Mouse (Mus musculus) lung, postnatal 14 days (tissue): ENCODE measurements around the gene Pcp4l1.
"Not testable (repeated sequence)": the region's sequence is repeated elsewhere in the genome, so short reads cannot be mapped to it uniquely, and the experiment has no call there.

Experiments used
- DNase-seq: peaks from one replicate; pipeline ENCODE4 v3.0.0; 2021

The Pcp4l1 gene

GRCm38 (mm10) chr1:171187851-171188700 is 8.0 kb downstream of the Pcp4l1 start:
- no peak for DNase-seq

DNA sequence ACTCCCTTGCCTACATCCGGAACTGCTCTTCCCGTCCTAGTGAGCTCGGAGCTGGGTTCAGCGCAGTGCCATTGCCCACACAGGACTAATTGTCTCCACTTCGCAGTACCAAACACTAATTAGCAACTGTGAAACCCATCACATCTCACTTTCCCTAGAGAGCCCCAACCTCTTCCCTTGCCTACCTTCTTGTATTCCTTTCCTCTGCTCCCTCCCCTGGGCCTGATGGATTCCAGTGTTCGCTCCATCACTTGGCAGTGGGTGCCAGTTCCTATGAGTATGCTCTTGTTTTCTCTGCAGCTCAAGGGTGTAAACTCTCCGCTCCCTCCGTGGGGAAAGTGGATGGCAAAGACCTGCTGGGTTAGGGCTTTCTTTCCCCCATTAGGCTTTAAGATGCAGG is 10.4 kb downstream of the Pcp4l1 start:
- no peak for DNase-seq

DNA sequence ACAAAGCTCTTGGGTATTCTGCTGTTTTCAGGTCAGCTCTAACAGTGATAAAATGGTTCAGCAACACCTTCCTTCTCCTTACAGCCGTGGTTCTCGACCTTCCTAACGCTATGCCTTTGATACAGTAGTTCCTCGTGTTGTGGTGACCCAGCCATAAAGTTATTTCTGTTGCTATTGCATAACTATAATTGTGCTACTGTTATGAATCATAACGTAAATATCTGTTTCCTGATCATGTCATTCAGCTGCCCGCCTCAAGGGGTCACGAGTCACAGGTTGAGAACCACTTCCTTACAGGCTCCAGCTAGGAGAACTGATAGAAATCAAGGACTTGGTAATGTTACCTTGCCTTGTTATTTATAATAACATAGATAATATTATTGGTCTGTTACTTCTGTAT is 11.8 kb downstream of the Pcp4l1 start:
- DNase-seq, result peak; percentile 66

DNA sequence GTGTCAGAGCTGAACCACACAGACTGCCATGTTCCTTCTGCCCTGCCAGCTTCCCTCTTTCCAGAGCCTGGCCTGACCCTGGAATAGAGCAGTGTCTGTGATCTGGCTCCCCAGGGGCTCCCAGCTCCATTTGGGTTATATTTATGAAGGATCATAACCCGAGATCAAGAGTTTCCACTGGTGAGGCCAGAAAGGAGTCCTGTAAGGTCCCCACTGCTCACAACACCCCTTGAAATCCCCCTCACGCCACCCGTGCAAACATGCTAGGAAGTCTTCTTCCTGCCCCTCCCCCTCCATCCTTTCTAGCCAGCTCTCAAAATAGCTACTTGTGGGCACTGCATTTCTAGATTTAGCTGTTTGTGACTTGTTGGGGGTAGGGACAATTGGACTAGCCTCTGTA is 12.4 kb downstream of the Pcp4l1 start:
- peak; percentile 35 for DNase-seq

GRCm38 (mm10) chr1:171183025-171183424 is 13.0 kb downstream of the Pcp4l1 start:
- DNase-seq, result no peak

- no peak for DNase-seq
Measured at GRCm38 (mm10) chr1:171179487-171180171, 16.4 kb downstream of the Pcp4l1 start.

- no peak for DNase-seq
Measured at GRCm38 (mm10) chr1:171172779-171173178, 23.3 kb downstream of the Pcp4l1 start.

DNA sequence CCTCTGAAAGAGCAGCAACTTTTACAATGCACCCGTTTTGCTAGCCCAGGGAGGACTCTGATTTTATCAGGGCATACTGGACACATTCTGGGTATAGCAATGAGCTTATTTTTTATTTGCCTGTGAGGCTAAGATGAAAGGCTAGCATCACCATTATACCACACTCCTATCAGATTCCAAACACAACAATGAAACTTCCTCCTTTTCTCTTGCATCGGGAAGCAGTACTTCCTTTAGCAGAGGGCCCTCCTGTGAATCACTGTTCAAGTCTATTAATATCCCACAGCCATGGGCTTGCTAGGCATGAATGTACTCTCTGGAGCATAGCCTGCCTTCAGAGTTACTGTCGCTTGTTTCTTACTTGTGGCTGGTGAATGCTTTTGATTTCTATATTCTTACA is 24.9 kb downstream of the Pcp4l1 start:
- no peak for DNase-seq

- DNase-seq, result no peak
Measured at GRCm38 (mm10) chr1:171169913-171170312, 26.2 kb downstream of the Pcp4l1 start.

DNA sequence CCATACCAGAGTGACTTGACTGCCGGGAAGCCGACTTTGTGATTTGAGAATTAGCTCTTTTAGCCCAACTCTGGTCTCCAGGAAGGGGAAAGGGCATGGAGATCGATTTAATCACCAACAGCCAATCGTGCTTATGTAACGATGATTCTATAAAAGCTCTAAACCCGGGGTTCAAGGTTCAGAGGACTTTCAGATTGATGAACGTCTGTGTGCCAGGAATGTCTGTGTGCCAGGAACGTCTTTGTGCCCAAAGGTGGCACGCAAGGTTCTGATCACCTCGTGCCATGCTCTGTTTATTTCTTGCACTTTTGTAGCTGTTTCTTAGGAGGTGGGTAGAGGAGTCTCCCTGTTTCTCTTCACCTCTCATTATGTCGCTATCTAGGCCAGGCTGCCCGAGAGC is 27.2 kb downstream of the Pcp4l1 start:
- DNase-seq, result no peak

DNA sequence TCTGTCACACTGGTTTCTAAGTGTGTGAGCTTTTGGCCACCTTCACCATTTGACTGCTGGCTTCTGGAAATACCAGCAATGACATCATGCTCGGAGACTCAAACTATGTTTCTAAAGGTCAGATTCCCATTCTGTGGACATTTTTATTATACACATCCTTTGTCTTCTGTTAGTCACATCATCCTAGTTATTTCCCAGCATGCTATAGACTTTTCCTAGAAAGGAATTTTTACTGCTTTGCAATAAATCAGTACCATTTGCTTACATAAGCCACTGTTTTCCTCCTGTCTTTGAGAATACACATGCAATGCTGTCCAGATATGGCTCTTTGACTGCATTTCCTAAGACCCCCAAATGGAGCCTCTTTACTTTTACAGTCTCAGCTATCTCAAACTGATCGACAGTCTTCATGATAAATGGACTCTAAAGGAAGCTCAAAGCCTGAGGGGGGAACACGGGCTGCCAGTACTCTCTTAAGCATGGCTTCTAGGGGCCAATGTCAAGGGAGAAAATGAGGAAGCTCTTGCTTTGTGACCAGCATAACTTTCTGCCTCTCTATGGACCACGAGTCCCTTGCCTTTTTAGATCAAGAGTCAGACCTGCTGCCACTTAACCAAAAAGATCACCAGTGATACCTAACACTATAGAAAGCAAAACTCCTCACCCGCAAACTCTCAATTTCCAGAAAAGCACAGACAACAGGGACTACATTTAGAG is 30.3 kb downstream of the Pcp4l1 start:
- DNase-seq, result no peak

DNA sequence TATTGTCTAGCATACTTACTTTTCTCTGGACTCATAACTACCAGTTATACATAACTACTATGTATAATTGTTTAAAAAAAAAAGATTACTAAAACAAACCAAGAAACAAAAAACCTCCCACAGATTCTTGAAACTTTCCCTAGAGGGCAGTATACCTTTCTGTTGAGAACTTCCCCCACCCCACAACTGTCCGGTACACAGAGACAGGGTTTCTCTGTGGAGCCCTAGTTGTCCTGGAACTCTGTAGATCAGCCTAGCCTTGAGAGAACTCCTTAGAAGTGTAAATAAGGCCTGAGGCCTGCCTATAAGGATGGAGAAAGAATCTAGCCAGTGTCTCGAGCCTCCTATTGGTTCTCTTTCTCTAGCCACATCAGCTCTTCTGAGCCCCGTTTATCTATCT is 31.8 kb downstream of the Pcp4l1 start:
- no peak for DNase-seq

- no peak for DNase-seq
Measured at GRCm38 (mm10) chr1:171162526-171162925, 33.5 kb downstream of the Pcp4l1 start.

DNA sequence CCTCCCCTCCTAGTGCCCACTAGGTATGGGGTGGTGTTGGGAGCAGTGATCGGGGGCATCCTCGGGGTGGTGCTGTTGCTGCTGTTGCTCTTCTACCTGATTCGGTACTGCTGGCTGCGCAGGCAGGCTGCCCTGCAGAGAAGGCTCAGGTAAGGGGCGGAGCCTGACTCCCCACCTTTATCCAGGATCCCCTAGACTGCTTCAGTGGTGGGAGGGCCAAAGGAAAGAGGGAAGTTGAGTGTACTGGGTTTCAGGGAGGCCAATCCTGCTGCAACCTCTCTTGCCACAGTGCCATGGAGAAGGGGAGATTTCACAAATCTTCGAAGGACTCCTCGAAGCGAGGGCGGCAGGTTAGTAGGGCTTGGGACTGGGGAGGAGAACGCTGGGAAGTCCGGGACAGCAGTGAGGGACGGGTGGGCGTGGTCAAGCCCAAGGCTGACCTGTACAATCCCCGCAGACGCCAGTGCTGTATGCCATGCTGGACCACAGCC is 36.5 kb downstream of the Pcp4l1 start:
- no peak for DNase-seq

DNA sequence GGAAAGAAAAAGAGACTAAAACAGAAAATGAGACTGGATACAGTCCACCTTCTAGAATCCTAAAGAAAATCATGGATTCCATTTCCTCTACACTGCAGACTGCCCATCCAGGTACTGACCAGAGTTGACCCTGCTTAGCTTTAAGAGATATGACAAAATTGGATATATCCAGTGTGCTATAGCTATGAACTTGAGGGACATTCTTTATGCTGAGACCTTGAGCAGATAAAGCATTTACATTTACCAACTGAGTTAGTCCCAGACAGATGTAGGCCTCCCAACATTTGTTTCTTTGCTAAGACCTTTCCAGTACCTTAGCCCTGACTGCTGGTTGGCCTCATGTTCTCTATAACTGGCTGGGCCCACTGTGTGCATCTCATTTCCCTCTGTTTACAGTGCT is 38.1 kb downstream of the Pcp4l1 start:
- DNase-seq, result no peak

GRCm38 (mm10) chr1:171156644-171157043 is 39.4 kb downstream of the Pcp4l1 start:
- no peak for DNase-seq

- no peak for DNase-seq
Measured at GRCm38 (mm10) chr1:171151966-171152365, 44.1 kb downstream of the Pcp4l1 start.

- no peak for DNase-seq
Measured at GRCm38 (mm10) chr1:171150838-171151391, 45.2 kb downstream of the Pcp4l1 start.

DNA sequence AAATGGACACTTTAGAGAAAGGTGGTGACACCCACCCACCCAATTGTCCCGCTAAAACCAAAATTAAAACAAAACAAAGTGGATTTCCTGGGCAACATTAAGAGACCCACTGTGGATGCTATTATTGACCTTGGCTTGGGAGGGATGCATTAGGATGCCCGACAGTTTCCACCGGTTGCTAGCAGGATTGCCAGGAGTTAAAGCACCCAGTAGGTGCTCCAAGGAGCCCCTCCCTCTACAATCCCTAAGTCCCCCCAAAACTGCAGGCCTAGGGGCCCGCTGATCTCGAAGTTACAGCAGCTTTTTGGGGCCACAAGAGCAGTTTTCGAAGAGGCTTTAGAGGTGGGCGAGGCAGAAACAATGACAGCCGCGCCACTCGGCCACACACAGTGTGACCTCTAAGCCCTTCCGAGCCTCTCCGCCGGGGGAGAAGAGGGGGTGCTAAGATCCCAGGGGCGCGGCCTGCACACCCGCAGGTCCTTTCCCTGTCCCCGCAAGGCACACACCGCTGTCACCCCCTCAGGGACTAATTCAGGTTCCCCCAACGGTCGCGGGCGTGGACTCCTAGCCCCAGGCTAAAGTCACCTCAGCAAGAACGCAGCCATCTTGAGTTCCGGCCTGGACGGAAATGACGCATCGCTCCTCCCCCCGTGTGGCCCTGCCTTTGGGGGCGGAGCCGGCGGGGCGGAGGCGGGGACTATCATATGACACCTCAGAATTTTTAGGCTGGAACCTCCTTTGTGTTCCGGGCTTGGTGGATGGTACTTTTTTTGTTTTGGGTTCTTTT is 45.9 kb downstream of the Pcp4l1 start, which contains the start of the genes Sdhc and Mpz:
Gene Sdhc, minus strand, starts transcription at position 630 of the 787 bp plus-strand sequence.
Gene Mpz, plus strand, starts transcription at position 738 of the 787 bp plus-strand sequence.
- DNase-seq, result peak; percentile 96

GRCm38 (mm10) chr1:171142981-171143380 is 53.1 kb downstream of the Pcp4l1 start:
- not testable (repeated sequence) for DNase-seq

DNA sequence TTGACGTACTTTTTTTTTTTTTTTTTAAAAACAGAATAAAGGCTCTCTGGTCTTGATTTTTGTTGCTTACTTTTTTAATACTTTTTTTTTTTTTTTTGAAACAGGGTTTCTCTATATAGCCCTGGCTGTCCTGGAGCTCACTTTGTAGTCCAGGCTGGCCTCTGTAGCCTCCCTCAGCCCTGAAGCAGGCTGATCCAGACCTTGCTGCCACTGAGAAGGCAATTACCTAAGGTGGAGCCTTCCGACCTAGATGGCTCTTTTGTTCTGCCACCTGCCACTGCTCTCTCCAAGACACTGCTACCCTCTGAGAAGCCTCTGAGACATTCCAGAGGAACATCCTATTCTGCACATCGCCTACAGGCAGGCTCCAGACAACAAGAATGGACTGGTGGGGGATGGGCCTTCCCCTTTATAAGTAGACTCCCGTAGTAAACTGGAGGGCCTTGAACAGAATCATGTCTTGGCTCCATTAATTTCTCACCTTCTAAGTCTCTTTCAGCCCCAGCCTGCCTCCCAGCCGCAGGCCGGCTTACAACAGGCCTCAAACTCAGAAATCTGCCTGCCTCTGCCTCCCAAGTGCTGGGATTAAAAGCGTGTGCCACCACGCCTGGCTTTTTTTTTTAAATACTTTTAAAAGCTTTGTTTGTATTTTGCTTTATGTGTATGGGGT is 58.4 kb downstream of the Pcp4l1 start:
- not testable (repeated sequence) for DNase-seq

- DNase-seq, result no peak
Measured at GRCm38 (mm10) chr1:171135600-171135999, 60.5 kb downstream of the Pcp4l1 start.
